Mouse (Mus musculus): Measurements from ENCODE around the gene Sertad3.

GRCm38 (mm10) chr7:27447419-27448286 is 25.9 kb upstream of the Sertad3 start, which contains the start of the genes Sptbn4 and Blvrb:
- TF ChIP-seq CTCF (IDR thresholded peaks at IDR 0.05; ENCODE audit: low read depth, low read length) (no peak), POLR2A (IDR thresholded peaks at IDR 0.05; ENCODE audit: insufficient read depth, low read length) (peak; percentile 66)

Data from ES-Bruce4 (cell line).